Mouse (Mus musculus): Measurements from ENCODE around the gene Olfr995.

The Olfr995 gene

DNA sequence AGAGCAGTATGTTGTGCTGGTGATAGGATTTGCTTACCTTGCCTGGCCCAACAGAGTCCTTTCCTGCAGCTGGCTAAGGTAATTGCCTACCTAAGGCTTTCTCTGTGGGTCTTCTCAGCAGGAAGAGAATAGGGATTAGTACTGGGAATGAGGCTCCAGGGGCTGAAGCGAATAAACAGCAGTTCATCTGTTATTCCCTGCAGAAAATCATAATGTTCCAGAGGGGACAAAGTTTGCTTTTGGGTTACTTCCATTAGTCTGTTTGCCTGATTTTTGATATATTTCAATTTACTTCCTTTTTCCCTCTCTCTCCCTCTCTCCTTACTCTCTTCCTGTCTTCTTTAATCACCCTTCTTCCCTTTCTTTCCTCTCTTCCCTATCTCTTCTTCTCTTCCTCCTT is at the start of gene Olfr995:
Gene Olfr995 (minus strand): TSS at position 101 of the 400 bp plus-strand sequence.
- in situ Hi-C loops (cut with MboI, MseI), result no loop called here

DNA sequence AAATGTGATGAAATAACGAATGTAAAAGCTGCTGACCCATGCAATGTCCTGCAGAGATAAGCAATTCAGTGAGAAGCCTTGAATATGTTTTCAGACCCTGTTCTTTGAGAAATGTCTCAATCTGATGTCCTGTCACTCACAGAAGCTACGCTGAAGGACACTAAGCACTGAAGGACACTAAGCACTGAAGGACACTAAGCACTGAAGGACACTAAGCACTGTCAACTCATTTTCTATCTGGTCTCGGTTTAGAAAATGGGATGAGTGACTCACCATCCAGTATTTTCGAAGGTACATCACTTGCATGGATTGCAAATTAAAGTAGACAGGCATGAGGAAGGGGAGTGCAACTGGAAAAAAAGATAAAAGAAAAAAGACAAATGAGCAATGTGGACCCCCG is 47.0 kb upstream of the Olfr995 start:
- in situ Hi-C loops (cut with MboI, MseI), result no loop called here

DNA sequence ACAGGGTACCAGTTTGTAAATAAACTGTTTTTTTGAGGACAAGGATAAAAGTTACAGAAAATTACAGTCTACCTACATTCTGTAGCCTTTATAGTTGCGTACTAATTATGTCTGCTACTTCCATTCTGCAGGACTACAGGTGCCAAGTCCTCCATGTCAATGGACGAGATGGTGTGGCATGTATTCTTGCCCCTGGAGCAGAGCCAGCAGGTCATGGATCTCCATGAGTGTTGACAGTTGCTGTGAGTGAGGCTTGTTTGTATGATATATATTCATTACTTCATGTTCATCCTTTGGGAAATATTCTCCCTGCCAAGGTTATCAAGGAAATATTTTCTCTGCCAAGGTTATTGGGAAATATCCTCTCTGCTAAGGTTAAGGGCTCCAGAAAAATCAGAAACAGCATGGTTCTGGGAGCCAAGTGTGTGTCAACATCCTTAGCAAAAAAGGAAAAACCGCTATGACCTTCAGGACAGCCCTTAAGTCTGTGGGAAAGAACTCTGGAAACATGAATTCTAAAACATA is 23.4 kb upstream of the Olfr995 start:
- in situ Hi-C loops (cut with MboI, MseI), result no loop called here

DNA sequence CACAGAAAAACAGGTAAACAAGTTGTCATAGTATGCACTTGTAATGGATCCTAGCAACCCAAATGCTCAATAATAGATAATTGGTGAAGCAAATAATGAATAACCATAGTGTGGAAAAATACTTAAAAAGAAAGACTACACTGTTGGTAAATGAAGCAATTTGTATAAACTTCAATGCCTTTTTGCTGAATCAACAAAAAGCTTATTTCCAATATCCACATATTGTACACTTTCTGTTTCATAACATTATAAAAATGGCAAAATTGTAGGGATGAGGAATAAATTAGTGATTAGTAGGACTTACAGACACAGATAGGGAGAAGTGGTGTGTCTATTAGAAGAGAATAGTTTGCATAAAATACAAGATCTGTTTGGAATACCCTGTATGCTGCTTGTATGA is 893 bp downstream of the Olfr995 start:
- in situ Hi-C loops (cut with MboI, MseI), result no loop called here

DNA sequence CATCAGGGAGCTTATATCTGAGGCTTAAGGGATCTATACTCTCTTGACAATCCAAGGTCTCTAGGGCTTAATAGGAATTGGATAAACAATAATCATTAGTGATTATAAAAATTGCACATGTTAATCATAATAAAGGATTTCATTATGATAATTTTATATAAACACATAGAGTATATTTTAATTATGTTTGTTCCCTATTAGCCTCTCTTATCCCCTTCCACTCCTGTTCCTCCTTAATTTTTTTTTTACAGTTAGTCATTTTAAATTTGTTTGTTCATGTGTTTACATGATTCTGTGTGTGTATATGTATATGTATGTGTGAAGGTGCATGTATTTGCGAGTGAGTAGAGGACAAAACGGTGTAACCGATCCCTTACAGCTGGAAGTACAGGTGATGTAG is 7.1 kb downstream of the Olfr995 start, which contains the start of gene Olfr994:
Gene Olfr994 (minus strand): TSS at position 101 of the 400 bp plus-strand sequence.
- in situ Hi-C loops (cut with MboI, MseI), result no loop called here

DNA sequence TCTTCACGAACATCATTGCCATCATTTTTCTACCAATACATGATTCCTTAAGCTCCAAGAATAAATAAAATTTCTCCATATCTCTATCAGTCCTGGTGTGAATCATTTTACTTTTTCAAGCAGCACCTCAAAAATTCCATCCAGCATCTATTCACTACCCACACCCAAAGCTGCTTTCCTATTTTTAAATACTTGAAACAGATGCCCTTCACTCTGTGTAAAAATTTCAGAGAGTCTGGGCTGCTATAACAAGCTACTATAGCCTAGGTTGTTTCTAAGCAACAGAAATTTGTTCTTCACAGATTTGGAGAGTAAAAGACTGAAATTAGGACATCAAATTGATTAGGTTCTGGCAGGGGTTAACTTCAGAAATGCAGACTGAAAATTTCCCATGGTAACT is 17.5 kb downstream of the Olfr995 start:
- in situ Hi-C loops (cut with MboI, MseI), result no loop called here

DNA sequence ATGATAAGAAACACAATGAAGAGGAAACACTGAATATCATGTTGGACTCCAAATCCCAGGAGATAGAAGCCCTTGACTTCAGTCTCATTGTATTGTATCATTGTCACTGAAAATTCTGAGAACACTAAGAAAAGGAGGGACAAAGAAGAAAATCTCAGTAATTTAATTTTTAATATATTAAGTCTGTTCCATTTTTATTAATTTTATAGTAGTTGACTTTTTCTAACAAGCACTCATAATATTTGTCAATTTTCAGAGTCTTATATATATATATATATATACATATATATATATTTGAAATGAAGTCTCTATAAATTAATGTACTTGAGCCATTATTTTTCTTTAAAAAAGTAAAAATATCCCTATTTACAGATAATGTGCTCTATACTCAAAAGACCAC is 28.7 kb downstream of the Olfr995 start, which contains the start of gene Olfr993:
Gene Olfr993 (minus strand): TSS at position 101 of the 400 bp plus-strand sequence.
- in situ Hi-C loops (cut with MboI, MseI), result no loop called here

DNA sequence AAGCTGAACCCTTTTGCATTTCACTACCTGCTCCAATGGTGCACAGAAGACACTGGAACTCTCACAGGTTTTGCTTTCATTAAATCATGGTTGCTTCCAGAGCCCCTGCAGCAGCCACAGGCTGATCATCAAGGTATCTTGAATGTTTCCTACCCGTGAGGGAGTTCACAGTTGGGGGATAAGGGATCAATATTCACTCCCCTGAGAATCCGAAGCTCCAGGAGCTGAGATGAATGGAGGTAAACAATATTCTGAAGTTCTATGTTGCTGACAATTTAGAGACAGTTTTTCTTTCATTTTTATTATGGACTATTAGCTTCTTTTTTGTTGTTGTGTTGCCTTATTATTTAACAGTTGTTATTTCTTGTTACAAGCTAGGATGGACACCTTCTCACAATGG is 34.1 kb downstream of the Olfr995 start, which contains the start of gene Olfr992:
Gene Olfr992 (minus strand): TSS at position 101 of the 400 bp plus-strand sequence.
- in situ Hi-C loops (cut with MboI, MseI), result no loop called here

All from regulatory T cell (primary cell).